Mouse (Mus musculus): ENCODE results near the gene Tfb2m. TPM values are rescaled to one million over a fixed set of nuclear protein-coding genes. Genes with fewer than 3 reads are reported as not detected.
A peak's percentile ranks its signal among the peaks of the same experiment; 100 is the strongest.

Gene Tfb2m
- polyA plus RNA-seq, 2 experiments: 6.5 to 7.8 TPM

- no peak for TF ChIP-seq EP300 (IDR thresholded peaks at IDR 0.05; ENCODE audit: low read depth)
- no peak for TF ChIP-seq CTCF (IDR thresholded peaks at IDR 0.05; ENCODE audit: low read depth)
- H3K4me2 ChIP-seq (ENCODE audit: low read depth): peak overlapping the region; percentile 82
- ATAC-seq (ENCODE audit: insufficient read depth) (no peak), DNase-seq (ENCODE audit: low read depth in 3 of 3, low spot score in 3 of 3) (no peak)
- H3K9me3 ChIP-seq (ENCODE audit: control insufficient read depth, low read length): no peaks in the 10 kb centered on the region
- no peaks in the 10 kb centered on the region; the same call in 1 of the 2 replicates for H3K36me3 ChIP-seq (replicated peaks; ENCODE audit: control insufficient read depth, insufficient read depth, low read depth)
- no peaks in the 10 kb centered on the region for H3K27me3 ChIP-seq (ENCODE audit: control insufficient read depth, insufficient read depth, low read length)
- H3K27ac ChIP-seq: peak overlapping the region; percentile 27; the same call in 1 of the 2 replicates
- H3K9ac ChIP-seq (replicated peaks): peak overlapping the region; percentile 82
- H3K4me3 ChIP-seq (ENCODE audit: insufficient read depth in 1 of 2, low read depth in 2 of 2, low read length in 2 of 2): peak overlapping the region; percentile 83 to 90
- peaks cover 31 to 32% of the 10 kb centered on the region in 2 experiments for H3K4me1 ChIP-seq (replicated peaks; ENCODE audit: control insufficient read depth in 2 of 2, insufficient read depth in 2 of 2, low read length in 1 of 2)
- 15% methylated on average over 5 of the region's 5 CpGs for WGBS (ENCODE audit: insufficient replicate concordance)
Observed at GRCm38 (mm10) chr1:179547176-179547575, 1.1 kb upstream of the Tfb2m start.

GRCm38 (mm10) chr1:179546551-179546917 lies 467 bp upstream of the Tfb2m start:
- Histone ChIP-seq H3K9ac (replicated peaks) (peak overlapping the region; percentile 82), H3K36me3 (replicated peaks; ENCODE audit: control insufficient read depth, insufficient read depth, low read depth) (no peaks in the 10 kb centered on the region; the same call in 1 of the 2 replicates), H3K27ac (peak overlapping the region; percentile 76), H3K27me3 (ENCODE audit: control insufficient read depth, insufficient read depth, low read length) (no peaks in the 10 kb centered on the region), H3K4me3 (ENCODE audit: insufficient read depth in 1 of 2, low read depth in 2 of 2, low read length in 2 of 2) (peak overlapping the region; percentile 83 to 90), H3K4me1 (replicated peaks; ENCODE audit: control insufficient read depth in 2 of 2, insufficient read depth in 2 of 2, low read length in 1 of 2) (peaks cover 25 to 28% of the 10 kb centered on the region in 2 experiments), H3K4me2 (ENCODE audit: low read depth) (peak overlapping the region; percentile 82), H3K9me3 (ENCODE audit: control insufficient read depth, low read length) (no peaks in the 10 kb centered on the region)
- TF ChIP-seq EP300 (IDR thresholded peaks at IDR 0.05; ENCODE audit: low read depth): no peak; the same call in 1 of the 2 replicates
- TF ChIP-seq CTCF (IDR thresholded peaks at IDR 0.05; ENCODE audit: low read depth): peak; percentile 29; the same call in 1 of the 2 replicates
- peak; percentile 80 for ATAC-seq (ENCODE audit: insufficient read depth)
- WGBS (ENCODE audit: insufficient replicate concordance): under 1% methylated on average over 39 of the region's 44 CpGs
- DNase-seq (ENCODE audit: low read depth in 3 of 3, low spot score in 3 of 3): peak in 1 of 3 experiments; percentile 60

GRCm38 (mm10) chr1:179541502-179541901 lies 4.6 kb downstream of the Tfb2m start:
- H3K4me1 ChIP-seq (replicated peaks; ENCODE audit: control insufficient read depth in 2 of 2, insufficient read depth in 2 of 2, low read length in 1 of 2): peaks cover 3 to 7% of the 10 kb centered on the region in 2 experiments; a peak in 3 of 4 replicates
- no peaks in the 10 kb centered on the region for H3K27me3 ChIP-seq (ENCODE audit: control insufficient read depth, insufficient read depth, low read length)
- no peak overlapping the region for H3K9ac ChIP-seq (replicated peaks)
- no peak for TF ChIP-seq EP300 (IDR thresholded peaks at IDR 0.05; ENCODE audit: low read depth)
- peak; percentile 68 for TF ChIP-seq CTCF (IDR thresholded peaks at IDR 0.05; ENCODE audit: low read depth)
- no peak overlapping the region for H3K4me3 ChIP-seq (ENCODE audit: insufficient read depth in 1 of 2, low read depth in 2 of 2, low read length in 2 of 2)
- WGBS (ENCODE audit: insufficient replicate concordance): 38% methylated on average over 3 of the region's 3 CpGs
- H3K4me2 ChIP-seq (ENCODE audit: low read depth): no peak overlapping the region
- H3K9me3 ChIP-seq (ENCODE audit: control insufficient read depth, low read length): no peaks in the 10 kb centered on the region
- no peaks in the 10 kb centered on the region; the same call in 1 of the 2 replicates for H3K36me3 ChIP-seq (replicated peaks; ENCODE audit: control insufficient read depth, insufficient read depth, low read depth)
- H3K27ac ChIP-seq: no peak overlapping the region
- ATAC-seq (ENCODE audit: insufficient read depth) (no peak), DNase-seq (ENCODE audit: low read depth in 3 of 3, low spot score in 3 of 3) (no peak)

GRCm38 (mm10) chr1:179539887-179540286 lies 6.2 kb downstream of the Tfb2m start:
- 83% methylated on average over 3 of the region's 3 CpGs for WGBS (ENCODE audit: insufficient replicate concordance)

GRCm38 (mm10) chr1:179539054-179539453 lies 7.0 kb downstream of the Tfb2m start:
- ATAC-seq (ENCODE audit: insufficient read depth) (no peak), DNase-seq (ENCODE audit: low read depth in 3 of 3, low spot score in 3 of 3) (no peak)
- no peak overlapping the region for H3K4me3 ChIP-seq (ENCODE audit: insufficient read depth in 1 of 2, low read depth in 2 of 2, low read length in 2 of 2)
- no peaks in the 10 kb centered on the region for H3K4me1 ChIP-seq (replicated peaks; ENCODE audit: control insufficient read depth in 2 of 2, insufficient read depth in 2 of 2, low read length in 1 of 2)
- 88% methylated on average over 3 of the region's 3 CpGs for WGBS (ENCODE audit: insufficient replicate concordance)
- TF ChIP-seq EP300 (IDR thresholded peaks at IDR 0.05; ENCODE audit: low read depth) (no peak), CTCF (IDR thresholded peaks at IDR 0.05; ENCODE audit: low read depth) (no peak)
- H3K4me2 ChIP-seq (ENCODE audit: low read depth): no peak overlapping the region
- H3K9me3 ChIP-seq (ENCODE audit: control insufficient read depth, low read length): no peaks in the 10 kb centered on the region
- no peak overlapping the region for H3K9ac ChIP-seq (replicated peaks)
- no peaks in the 10 kb centered on the region for H3K27me3 ChIP-seq (ENCODE audit: control insufficient read depth, insufficient read depth, low read length)
- H3K36me3 ChIP-seq (replicated peaks; ENCODE audit: control insufficient read depth, insufficient read depth, low read depth): no peaks in the 10 kb centered on the region; the same call in 1 of the 2 replicates
- no peak overlapping the region for H3K27ac ChIP-seq

More at GRCm38 (mm10) chr1:179539887-179540286, 6.2 kb downstream of the Tfb2m start:
- H3K9me3 ChIP-seq (ENCODE audit: control insufficient read depth, low read length): no peaks in the 10 kb centered on the region
- no peaks in the 10 kb centered on the region; the same call in 1 of the 2 replicates for H3K36me3 ChIP-seq (replicated peaks; ENCODE audit: control insufficient read depth, insufficient read depth, low read depth)
- TF ChIP-seq CTCF (IDR thresholded peaks at IDR 0.05; ENCODE audit: low read depth) (no peak), EP300 (IDR thresholded peaks at IDR 0.05; ENCODE audit: low read depth) (no peak)
- no peak overlapping the region for H3K27ac ChIP-seq
- H3K4me1 ChIP-seq (replicated peaks; ENCODE audit: control insufficient read depth in 2 of 2, insufficient read depth in 2 of 2, low read length in 1 of 2): peaks cover 0 to 3% of the 10 kb centered on the region in 2 experiments; a peak in 1 of 4 replicates
- ATAC-seq (ENCODE audit: insufficient read depth) (no peak), DNase-seq (ENCODE audit: low read depth in 3 of 3, low spot score in 3 of 3) (no peak)
- no peak overlapping the region for H3K9ac ChIP-seq (replicated peaks)
- H3K4me3 ChIP-seq (ENCODE audit: insufficient read depth in 1 of 2, low read depth in 2 of 2, low read length in 2 of 2): no peak overlapping the region
- H3K4me2 ChIP-seq (ENCODE audit: low read depth): no peak overlapping the region
- no peaks in the 10 kb centered on the region for H3K27me3 ChIP-seq (ENCODE audit: control insufficient read depth, insufficient read depth, low read length)
